Mouse (Mus musculus): ENCODE data around the gene Elavl2.
"Not testable (repeated sequence)": the region's sequence is repeated elsewhere in the genome, so short reads cannot be mapped to it uniquely, and the experiment has no call there.

Gene Elavl2

GRCm38 (mm10) chr4:91334177-91334576 is 66.4 kb downstream of the Elavl2 start:
- in situ Hi-C loops (cut with MboI, MseI), result no loop called here

GRCm38 (mm10) chr4:91310801-91311200 is 89.8 kb downstream of the Elavl2 start:
- in situ Hi-C loops (cut with MboI, MseI), result no loop called here

GRCm38 (mm10) chr4:91297706-91298105 is 102.9 kb downstream of the Elavl2 start:
- in situ Hi-C loops (cut with MboI, MseI), result no loop called here

- in situ Hi-C loops (cut with MboI, MseI), result no loop called here
These were observed 105.3 kb downstream of the Elavl2 start for GRCm38 (mm10) chr4:91295317-91295716.

GRCm38 (mm10) chr4:91291526-91291925 is 109.1 kb downstream of the Elavl2 start:
- in situ Hi-C loops (cut with MboI, MseI), result no loop called here

DNA sequence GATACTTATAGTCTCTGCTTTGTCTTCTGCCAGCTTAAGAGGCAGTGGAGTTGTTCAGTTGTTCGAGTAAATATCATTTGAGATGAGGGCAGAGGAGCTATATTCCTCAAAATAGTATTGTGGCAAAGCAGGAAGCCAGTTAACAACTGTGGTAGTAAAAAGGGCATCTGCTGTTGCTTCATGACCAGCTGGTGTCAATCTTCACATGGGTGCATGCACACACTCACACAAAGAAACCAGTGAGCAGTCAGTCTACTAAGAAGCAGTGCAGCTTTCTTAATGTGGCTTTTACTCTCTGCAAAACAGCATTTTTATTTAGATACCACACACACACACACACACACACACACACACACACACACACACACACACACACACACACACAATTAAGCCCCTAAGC is 110.2 kb downstream of the Elavl2 start:
- in situ Hi-C loops (cut with MboI, MseI), result no loop called here

DNA sequence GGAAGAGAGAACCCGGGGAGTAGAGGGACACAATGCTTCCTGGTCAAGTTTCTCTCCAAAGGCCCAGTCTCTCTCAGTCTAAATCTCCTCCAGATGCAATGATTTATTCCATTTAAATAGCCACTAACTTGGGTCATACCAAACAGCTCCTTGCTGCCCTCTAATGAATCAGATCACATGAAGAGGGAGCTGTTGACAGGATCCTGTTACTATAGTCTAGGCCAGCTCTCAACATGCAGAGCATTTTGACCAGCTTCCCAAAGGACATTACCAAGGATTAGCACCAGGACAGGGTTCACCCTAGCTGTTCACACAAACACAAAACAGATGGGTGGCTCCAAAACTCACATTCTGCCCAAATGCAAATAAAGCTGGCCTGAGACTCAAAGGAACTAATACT is 111.4 kb downstream of the Elavl2 start:
- in situ Hi-C loops (cut with MboI, MseI), result loop anchor here (10.0 kb wide), 1 partner anchor 774 kb away; no protein-coding TSS in a partner anchor

- in situ Hi-C loops (cut with MboI, MseI), result no loop called here
These were observed 132.2 kb downstream of the Elavl2 start for GRCm38 (mm10) chr4:91268390-91268789.

- in situ Hi-C loops (cut with MboI, MseI), result no loop called here
These were observed 136.7 kb downstream of the Elavl2 start for GRCm38 (mm10) chr4:91263733-91264440.

- in situ Hi-C loops (cut with MboI, MseI), result no loop called here
These were observed 137.7 kb downstream of the Elavl2 start for GRCm38 (mm10) chr4:91262839-91263238.

- in situ Hi-C loops (cut with MboI, MseI), result no loop called here
These were observed 140.0 kb downstream of the Elavl2 start for GRCm38 (mm10) chr4:91260622-91261021.

DNA sequence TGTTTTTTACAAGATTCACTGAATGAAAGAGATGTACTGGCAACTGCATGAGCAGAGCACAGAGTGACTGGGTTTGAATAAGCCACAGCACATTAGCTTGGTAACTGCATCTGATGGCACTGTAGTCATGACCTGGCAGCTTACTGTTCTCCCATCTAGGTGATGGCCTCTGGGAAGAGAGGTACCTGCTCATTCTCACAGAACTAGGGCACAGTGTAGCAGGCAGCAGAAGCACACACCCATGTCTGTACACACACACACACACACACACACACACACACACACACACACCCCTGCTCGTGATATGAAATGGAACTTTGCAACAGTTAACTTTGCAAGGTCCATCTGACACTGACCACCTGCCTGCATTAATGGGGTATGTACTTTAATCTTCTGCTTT is 151.9 kb downstream of the Elavl2 start:
- in situ Hi-C loops (cut with MboI, MseI), result no loop called here

- in situ Hi-C loops (cut with MboI, MseI), result not testable (repeated sequence)
These were observed 155.4 kb downstream of the Elavl2 start for GRCm38 (mm10) chr4:91245136-91245535.

DNA sequence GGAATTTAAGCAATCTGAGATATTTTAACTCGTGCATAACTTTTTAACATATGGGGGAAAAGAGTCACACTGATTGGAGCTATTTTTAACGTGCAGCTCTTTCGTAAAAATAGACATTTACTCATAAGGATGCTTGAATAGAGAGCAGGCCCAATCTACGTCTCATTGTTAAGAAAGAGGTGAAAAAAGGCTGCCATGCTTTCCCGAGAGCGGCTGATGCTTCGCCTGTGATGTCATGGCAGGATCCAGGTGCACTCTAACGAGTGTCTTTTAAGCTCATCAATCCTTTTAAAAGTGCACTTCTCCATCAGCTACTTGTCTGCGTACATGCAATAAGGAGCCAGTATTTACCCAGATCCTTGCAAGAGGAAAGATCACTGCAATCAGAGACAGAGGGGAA is 156.0 kb downstream of the Elavl2 start:
- in situ Hi-C loops (cut with MboI, MseI), result no loop called here

DNA sequence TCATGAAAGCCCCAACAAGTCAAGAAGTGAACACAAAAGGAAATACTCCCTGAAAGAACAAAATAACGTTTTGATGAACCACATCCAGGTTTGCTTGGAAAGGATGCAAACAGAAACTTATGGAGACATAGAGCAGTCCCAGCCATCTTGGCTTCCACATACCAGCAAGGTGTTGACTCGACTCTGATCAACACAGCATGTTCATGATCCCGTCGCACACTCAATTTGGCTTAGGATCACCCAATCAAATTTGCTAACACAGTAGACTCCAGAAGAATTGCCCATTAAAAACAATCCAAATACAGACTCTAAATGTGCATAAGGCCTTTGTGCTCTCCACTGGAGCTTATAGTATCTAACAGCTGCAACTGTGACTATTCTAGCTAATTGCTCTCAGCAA is 156.7 kb downstream of the Elavl2 start:
- in situ Hi-C loops (cut with MboI, MseI), result no loop called here

- in situ Hi-C loops (cut with MboI, MseI), result loop anchor here (10.0 kb wide), 1 partner anchor 1584 kb away; no protein-coding TSS in a partner anchor
These were observed 161.7 kb downstream of the Elavl2 start for GRCm38 (mm10) chr4:91238739-91239485.

DNA sequence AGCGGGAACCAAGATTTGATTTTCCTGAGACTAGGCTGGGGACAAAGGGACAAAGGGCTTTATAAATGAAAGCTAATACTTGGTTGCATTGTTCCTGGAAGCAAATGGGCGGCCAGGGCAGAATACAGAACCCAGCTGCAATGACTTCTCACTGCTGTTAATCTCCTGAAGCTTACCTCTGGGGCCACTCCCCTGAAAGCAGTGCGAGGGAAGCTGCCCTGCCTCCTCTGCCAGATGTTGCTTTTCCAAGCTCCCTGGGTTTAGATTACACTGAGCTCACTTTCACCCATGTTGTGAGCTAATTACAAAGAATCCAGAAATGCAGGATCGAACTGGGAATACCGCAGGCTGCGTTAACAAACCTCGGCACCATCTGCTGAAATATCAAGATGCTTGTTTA is 163.6 kb downstream of the Elavl2 start:
- in situ Hi-C loops (cut with MboI, MseI), result loop anchor here (10.0 kb wide), 1 partner anchor 1582 kb away; no protein-coding TSS in a partner anchor

- in situ Hi-C loops (cut with MboI, MseI), result loop anchor here (10.0 kb wide), 1 partner anchor 1580 kb away; no protein-coding TSS in a partner anchor
These were observed 165.6 kb downstream of the Elavl2 start for GRCm38 (mm10) chr4:91234941-91235340.

DNA sequence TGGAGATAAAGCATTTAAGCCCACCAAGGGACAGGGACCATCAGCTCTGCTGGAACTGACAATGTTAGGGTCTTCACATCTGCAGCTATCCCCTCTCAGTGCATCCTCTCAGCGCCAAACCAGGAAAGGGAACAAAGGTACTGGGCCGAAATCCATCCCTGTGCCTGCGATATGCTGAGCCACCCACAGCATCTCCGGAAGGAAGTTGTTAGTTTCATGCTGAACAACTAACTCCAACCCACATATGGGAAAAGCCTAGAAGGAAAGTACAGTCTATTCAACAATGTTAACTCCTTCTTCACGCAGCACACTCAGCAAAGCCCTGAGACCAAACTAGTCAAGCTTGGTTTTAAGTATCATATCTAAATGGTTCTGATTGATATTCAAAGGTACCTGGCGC is 167.0 kb downstream of the Elavl2 start:
- in situ Hi-C loops (cut with MboI, MseI), result loop anchor here (10.0 kb wide), 1 partner anchor 1579 kb away; no protein-coding TSS in a partner anchor

DNA sequence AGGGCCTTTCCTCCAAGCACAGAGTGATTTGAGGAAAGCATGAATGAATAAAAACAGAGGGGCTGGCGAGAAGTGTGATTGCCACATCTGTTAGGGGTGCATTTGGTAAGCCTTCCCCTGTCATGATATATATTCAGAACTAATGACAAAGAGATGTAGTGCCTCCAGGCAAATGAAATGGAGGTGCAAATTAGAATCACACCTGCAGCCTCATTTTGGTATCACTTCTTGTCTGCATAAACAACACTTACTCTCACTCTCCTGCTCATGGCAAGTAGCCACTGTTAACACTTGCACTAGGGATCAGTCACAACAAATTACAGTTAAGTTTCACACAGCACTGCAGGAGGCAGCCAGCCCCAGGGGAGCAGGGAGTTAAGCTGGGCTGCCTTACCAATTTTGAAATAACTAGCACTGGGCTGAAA is 170.1 kb downstream of the Elavl2 start:
- in situ Hi-C loops (cut with MboI, MseI), result loop anchor here (10.0 kb wide), 1 partner anchor 1576 kb away; no protein-coding TSS in a partner anchor

GRCm38 (mm10) chr4:91228341-91228740 is 172.2 kb downstream of the Elavl2 start:
- in situ Hi-C loops (cut with MboI, MseI), result no loop called here

DNA sequence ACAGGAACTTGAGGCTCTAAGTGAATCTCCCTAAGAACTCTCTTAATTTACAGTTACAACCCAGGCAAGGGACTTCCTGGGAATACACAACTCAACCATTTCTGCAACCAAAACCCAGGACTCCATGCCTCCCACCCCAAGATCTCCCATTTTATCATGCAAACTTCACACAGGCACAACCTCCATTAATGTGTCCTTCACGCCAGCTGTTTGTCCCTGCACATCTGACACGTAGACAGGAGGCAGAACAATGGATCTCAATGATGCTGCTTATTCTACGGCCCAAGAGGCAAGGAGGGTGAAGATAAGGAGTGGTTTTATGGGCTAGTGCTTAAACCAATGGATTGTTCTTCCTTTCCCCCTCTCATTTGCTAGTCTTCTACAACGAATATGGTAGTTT is 176.8 kb downstream of the Elavl2 start:
- in situ Hi-C loops (cut with MboI, MseI), result no loop called here

- in situ Hi-C loops (cut with MboI, MseI), result no loop called here
These were observed 181.3 kb downstream of the Elavl2 start for GRCm38 (mm10) chr4:91219322-91219721.

All from T-helper 2 cell (primary cell).